Mouse (Mus musculus): ENCODE data around the gene Id1.

GRCm38 (mm10) chr2:152704256-152704605, 31.8 kb upstream of the Id1 start:
- TF ChIP-seq MAFK (IDR thresholded peaks at IDR 0.05; ENCODE audit: insufficient read depth, low read depth, low read length) (no peak), ZC3H11A (IDR thresholded peaks at IDR 0.05; ENCODE audit: borderline replicate concordance, low read depth, low read length) (no peak), ZNF384 (IDR thresholded peaks at IDR 0.05; ENCODE audit: low read depth, low read length) (no peak), CHD2 (IDR thresholded peaks at IDR 0.05; ENCODE audit: low read depth, low read length) (no peak)
